Mouse (Mus musculus) gonadal fat pad, adult 2 months (tissue): Measurements from ENCODE around the gene F11. TPM values are rescaled to one million over a fixed set of nuclear protein-coding genes. Genes with fewer than 3 reads are reported as not detected.
A peak's percentile ranks its signal among the peaks of the same experiment; 100 is the strongest.

Source experiments
- DNase-seq: peaks from one replicate; pipeline ENCODE4 v3.0.0-alpha.2; 2012; ENCODE audit warnings: low read depth
- polyA plus RNA-seq: library from polyadenylated mRNA; depleted of rRNA; stranded (reverse); fragments of >200 nt; gene quantifications from 2 replicates; pipeline ENCODE4 v1.2.3, GENCODE M21; 2012; rRNA removed

Gene F11
- polyA plus RNA-seq: not detected in 2 replicates

- no peak for DNase-seq
Measured at GRCm38 (mm10) chr8:45261920-45262319, at the start of gene F11. F11 (minus strand) TSS chr8:45262031.

- DNase-seq: no peak
Measured at GRCm38 (mm10) chr8:45310967-45311366, 49.1 kb upstream of the F11 start.

GRCm38 (mm10) chr8:45308366-45308765 is 46.5 kb upstream of the F11 start, which contains the start of gene Gm45753:
Gm45753 (minus strand) TSS chr8:45308466.
- DNase-seq: no peak

GRCm38 (mm10) chr8:45305479-45305878 is 43.6 kb upstream of the F11 start:
- no peak for DNase-seq

GRCm38 (mm10) chr8:45304354-45304753 is 42.5 kb upstream of the F11 start:
- DNase-seq: no peak

DNA sequence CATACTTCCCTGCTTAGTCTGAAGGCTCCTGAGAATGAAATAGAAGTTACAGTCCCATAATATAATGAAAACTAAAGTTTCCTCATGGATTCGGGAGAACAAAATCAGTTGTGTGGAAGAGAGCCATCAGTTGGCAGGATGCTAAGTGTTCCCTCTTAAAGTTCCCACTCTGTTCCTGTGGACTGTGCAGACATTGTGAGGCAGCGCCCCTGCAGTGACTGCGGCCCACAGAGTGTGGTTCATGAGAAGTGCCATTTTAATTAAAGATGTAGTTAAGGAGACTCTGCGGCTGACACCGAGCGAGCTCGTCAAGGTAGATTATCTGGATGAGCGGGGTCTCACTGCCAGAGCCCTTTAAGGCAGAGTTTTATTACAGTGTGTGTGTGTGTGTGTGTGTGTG is 40.6 kb upstream of the F11 start:
- no peak for DNase-seq

DNA sequence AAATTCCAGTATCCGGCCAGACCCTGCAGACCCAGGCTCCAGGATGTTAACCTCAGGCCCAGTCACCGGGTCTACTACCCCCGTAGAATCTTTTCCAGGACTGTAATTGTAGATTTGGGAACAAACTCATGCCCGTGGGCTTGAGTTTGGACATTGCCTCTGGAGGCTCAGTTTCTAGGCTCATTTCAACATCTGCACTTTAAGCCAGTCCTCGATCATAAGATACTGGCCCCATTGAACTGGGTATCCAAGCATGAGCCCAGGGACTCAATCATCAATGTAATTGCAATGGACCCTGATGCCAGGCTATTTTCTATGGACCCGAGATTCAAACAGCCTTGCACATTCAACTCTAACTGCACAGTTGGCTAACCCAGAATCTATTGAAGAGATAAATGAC is 33.4 kb upstream of the F11 start:
- DNase-seq: no peak

DNA sequence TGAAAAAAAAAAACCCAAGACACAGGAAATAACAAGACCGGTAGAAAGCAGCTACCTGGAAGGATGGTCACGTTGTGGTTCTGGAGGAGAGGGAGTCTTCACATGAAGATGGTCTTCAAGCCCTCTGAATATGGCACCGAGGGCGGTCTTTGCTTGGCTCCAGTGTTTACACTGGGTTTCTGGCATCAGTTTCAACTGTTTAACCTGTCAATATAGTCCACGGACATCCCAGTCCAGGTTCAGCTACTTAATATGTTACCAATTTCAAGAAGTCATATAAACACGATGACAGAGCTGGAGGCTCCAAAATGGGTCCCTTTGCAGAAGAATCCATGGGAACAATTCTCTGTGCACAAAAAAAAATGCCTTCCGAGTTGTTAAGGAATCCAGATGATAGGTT is 32.9 kb upstream of the F11 start, which contains the start of gene Klkb1:
Gene Klkb1 (minus strand): TSS at position 173 of the 400 bp plus-strand sequence.
- no peak for DNase-seq

GRCm38 (mm10) chr8:45291790-45292189 is 30.0 kb upstream of the F11 start:
- DNase-seq: no peak

- DNase-seq: no peak
Measured at GRCm38 (mm10) chr8:45281630-45282029, 19.8 kb upstream of the F11 start.

GRCm38 (mm10) chr8:45277453-45277852 is 15.6 kb upstream of the F11 start:
- no peak for DNase-seq

DNA sequence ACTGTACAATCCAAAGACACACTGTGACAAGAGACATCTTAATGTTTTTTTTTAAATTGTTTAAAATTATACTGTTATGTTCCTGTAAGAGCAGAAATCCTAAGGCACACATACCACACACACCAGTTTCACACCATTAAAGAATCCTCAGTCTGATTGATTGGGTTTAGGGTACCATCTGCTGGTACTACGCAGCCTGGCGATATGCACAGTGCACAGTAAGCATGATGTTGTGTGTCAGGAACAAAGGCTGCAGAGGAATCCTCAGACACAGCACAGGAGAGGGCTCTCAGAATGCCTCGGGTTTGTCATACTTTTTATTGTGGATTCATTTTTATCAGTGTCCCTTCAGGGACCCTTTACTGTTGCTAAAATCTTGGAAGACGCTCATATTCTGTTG is 12.5 kb upstream of the F11 start:
- no peak for DNase-seq

DNA sequence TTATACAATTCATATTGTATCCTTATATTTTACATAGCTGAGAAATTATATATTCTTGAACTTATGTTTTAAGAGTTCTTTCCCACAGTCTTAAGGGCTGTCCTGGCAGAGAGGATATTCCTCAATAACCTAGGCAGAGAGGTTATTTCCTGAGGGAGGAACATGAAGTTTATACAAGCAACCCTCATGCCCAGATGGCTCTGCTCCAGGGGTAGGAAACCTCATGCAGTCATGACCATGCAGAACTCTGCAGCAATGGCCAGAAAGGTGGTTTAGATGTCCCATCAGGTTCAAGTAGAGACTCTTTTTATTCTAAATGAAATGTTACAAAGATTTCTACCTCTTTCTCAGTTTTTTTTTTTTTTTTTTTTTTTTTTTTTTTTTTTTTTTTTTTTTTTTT is 7.2 kb upstream of the F11 start:
- DNase-seq: no peak

DNA sequence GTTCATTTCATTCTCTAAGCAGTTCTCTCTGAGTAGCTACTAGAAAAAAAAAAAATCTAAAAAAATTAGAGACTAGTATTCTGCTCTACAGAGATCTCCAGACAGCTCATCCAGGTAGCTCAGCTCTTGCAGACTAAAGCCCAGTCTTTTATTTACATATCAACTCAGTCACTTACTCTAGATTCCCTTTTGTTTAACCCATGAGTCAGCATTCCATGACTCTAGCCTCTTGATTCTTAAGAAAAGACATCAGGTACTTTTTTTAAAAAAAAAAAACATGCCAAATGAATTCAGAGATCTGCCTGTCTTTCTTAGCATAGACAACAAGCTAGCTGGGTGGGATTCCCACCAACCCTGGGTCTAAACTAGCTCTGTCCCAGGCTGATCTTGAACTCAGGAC is 6.7 kb upstream of the F11 start:
- DNase-seq: no peak

DNA sequence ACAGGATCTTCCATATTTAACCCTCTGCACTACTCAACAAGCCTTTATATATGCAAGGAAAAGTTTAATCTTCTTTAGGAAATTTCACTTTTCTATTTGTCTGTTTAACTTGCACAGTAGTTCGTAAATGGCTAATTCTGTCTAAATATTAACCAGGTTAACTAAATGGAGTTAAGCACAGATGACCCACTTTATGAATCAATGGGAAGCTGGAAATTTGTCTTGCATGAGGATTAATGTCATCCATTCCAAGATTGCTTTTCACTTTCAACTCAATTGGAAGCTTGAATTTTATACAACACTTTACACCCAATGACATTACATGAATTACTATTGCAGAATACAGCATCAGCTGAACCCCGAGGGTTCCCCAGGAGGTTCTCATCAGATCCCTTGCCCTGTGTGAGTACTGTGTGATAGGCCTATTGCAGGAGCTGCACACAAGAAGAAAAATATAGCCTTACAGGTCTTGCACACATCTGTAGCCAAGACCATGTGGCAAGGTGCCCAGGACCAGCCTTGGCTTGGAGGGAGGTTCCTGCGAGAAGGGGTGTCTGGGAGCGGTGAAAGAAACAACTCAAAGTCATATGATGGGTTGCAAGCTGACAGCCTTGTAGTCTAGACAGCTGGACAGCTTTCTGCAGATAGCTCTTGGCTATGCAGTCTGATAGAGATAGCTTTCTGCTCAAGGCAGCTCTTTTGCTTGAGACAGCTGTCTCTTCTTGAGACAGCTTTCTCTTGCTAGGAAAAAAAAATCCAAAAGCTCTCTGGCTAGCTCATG is 6.0 kb upstream of the F11 start:
- DNase-seq: no peak

GRCm38 (mm10) chr8:45266993-45267392 is 5.2 kb upstream of the F11 start:
- DNase-seq: no peak

- no peak for DNase-seq
Measured at GRCm38 (mm10) chr8:45264918-45265317, 3.1 kb upstream of the F11 start.

DNA sequence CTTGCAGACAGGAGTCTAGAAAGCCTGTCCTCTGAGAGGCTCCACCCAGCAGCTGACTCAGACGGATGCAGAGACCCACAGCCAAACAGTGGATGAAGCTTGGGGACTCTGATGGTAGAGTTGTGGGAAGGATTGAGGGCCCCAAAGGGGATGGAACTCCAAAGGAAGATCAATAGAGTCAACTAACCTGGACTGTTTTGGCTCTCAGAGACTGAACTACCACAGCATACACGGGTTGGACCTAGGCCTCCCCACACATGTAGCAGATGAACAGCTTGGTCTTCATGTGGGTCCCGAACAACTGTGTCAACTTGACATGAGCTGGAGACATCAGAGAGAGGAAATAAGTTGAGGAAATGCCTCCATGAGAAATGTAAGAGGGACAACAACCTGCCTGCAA is 1.0 kb upstream of the F11 start:
- no peak for DNase-seq

GRCm38 (mm10) chr8:45258421-45258820 is 3.4 kb downstream of the F11 start:
- DNase-seq: no peak

DNA sequence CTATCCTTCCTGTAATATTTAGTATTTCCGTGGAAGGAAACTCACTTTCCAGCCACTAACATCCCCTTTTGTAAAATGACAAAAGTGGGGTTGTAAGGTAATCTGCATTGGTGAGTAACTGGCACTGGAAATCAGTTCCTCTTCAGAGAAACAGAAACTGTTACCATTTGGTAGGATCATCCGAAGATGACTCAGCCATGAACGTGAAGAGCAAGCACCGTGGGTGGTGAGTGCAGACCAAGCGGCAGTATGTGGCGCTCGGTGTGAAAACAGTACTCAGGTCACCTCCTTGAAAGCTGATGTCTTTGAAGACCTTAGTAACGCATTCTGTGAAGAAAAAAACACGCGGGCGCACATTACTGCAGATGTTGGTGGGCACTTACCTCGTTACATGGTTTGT is 6.8 kb downstream of the F11 start:
- no peak for DNase-seq

- DNase-seq: peak; percentile 16
Measured at GRCm38 (mm10) chr8:45254194-45254842, 7.5 kb downstream of the F11 start.

GRCm38 (mm10) chr8:45253586-45253985 is 8.2 kb downstream of the F11 start:
- DNase-seq: no peak

DNA sequence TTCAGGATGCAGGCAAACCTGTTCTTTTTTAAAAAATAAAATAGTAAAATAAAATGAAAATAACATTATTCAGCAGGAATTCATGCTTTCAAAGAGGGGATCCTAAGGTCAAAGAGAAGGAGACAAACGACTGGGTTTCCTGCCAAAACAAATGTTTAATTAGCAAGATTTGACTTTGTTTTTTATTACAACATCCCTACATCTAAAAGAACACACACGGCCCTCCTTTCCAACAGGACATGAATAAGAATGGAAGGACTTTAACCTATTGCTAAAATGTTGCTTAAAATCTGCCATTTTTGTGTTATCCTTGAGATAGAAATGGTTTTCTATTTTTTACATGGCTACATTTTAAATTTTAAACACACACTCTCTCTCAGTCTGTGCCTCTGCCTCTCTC is 8.7 kb downstream of the F11 start:
- no peak for DNase-seq
